Mouse (Mus musculus): ENCODE measurements at regions not wholly inside any gene's neighbourhood (a gene's known extent, or its start where the extent isn't known, plus 50 kb on each side); places are given as distances from the start of the nearest gene placed in this dataset.

DNA sequence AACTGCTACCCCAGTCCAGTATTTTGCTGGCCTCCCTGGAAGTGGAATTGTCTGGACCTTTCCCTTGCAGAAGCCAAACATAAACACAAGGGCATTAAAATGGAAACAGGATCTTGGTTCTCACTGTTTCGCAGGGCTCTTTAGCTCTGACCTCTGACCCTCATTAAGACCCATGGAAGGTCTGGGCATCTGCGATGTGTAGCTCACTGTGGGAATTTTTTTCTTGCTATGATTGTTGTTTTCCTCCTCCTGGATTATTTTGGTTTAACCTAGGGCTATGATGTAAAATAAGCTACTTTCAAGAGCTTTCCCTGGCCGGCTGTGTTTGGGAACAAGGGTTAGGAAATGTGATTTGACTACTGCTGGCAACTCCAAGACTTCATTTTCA lies 158.1 kb upstream of the Dph6 start:
- Histone ChIP-seq H3K27ac (ENCODE audit: control insufficient read depth, insufficient read depth, low read length) (no peak overlapping the region), H3K4me1 (replicated peaks; ENCODE audit: control insufficient read depth, insufficient read depth, low read length) (no peaks in the 10 kb centered on the region), H3K27me3 (ENCODE audit: control insufficient read depth, insufficient read depth, low read length) (no peaks in the 10 kb centered on the region), H3K36me3 (ENCODE audit: control insufficient read depth, insufficient read depth, low read length) (no peaks in the 10 kb centered on the region), H3K4me3 (ENCODE audit: control insufficient read depth, insufficient read depth, low read length) (no peak overlapping the region)
- 73% methylated on average over 3 of the region's 3 CpGs for WGBS
- TF ChIP-seq POLR2A (IDR thresholded peaks at IDR 0.05; ENCODE audit: control insufficient read depth, extremely low read depth, insufficient read depth, low read length, poor library complexity) (no peak), CTCF (IDR thresholded peaks at IDR 0.05; ENCODE audit: borderline replicate concordance, control insufficient read depth, extremely low read depth, insufficient read depth, low read length, poor library complexity) (no peak)
- no peak for DNase-seq

DNA sequence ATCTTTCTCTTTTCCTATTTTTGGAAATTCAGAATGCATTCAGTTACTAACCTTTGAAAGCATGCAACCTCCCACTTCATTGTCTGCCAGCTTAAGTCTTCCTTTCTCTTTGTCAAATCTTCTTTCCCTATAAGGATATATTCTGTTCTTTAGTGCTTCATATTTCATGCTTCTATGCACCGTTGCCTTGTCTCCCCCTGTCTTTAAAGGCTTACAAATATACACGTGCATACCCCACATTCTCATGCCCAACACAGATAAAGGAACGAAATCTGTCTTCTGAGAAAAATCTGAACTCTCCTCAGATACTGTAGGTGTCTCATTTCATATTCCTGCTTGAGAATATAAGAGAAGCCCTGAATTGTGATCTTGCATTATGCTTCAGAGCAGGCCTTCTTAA lies 167.9 kb upstream of the Dph6 start:
- no peaks in the 10 kb centered on the region for H3K27me3 ChIP-seq (ENCODE audit: control insufficient read depth, insufficient read depth, low read length)
- WGBS: 76% methylated on average over 3 of the region's 3 CpGs
- H3K36me3 ChIP-seq (ENCODE audit: control insufficient read depth, insufficient read depth, low read length): no peaks in the 10 kb centered on the region
- H3K4me3 ChIP-seq (ENCODE audit: control insufficient read depth, insufficient read depth, low read length): no peak overlapping the region
- no peaks in the 10 kb centered on the region for H3K4me1 ChIP-seq (replicated peaks; ENCODE audit: control insufficient read depth, insufficient read depth, low read length)
- TF ChIP-seq CTCF (IDR thresholded peaks at IDR 0.05; ENCODE audit: borderline replicate concordance, control insufficient read depth, extremely low read depth, insufficient read depth, low read length, poor library complexity) (no peak), POLR2A (IDR thresholded peaks at IDR 0.05; ENCODE audit: control insufficient read depth, extremely low read depth, insufficient read depth, low read length, poor library complexity) (no peak)
- H3K27ac ChIP-seq (ENCODE audit: control insufficient read depth, insufficient read depth, low read length): no peak overlapping the region
- no peak for DNase-seq

DNA sequence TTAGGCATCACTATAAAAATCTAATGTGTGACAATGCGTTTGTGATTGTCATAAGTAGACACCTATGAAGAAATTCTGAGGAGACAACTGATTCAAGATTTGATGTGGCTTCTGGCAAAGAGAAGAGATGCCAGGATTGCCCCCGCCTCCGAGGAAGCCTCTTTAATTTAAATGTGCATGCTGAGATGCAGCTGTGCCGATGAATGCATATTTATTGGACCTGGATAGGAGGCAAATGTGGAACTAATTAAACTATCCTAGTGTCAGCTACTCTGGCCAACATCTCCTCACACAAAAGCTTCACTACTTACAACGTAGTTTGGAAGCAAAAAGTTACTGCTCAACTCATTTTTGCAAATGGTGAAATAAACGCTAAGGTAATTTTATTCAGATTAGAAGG lies 173.4 kb upstream of the Dph6 start:
- no peaks in the 10 kb centered on the region for H3K4me1 ChIP-seq (replicated peaks; ENCODE audit: control insufficient read depth, insufficient read depth, low read length)
- H3K4me3 ChIP-seq (ENCODE audit: control insufficient read depth, insufficient read depth, low read length): no peak overlapping the region
- WGBS: 90% methylated on average over 6 of the region's 6 CpGs
- no peak for TF ChIP-seq CTCF (IDR thresholded peaks at IDR 0.05; ENCODE audit: borderline replicate concordance, control insufficient read depth, extremely low read depth, insufficient read depth, low read length, poor library complexity)
- H3K27me3 ChIP-seq (ENCODE audit: control insufficient read depth, insufficient read depth, low read length): no peaks in the 10 kb centered on the region
- H3K27ac ChIP-seq (ENCODE audit: control insufficient read depth, insufficient read depth, low read length): no peak overlapping the region
- no peaks in the 10 kb centered on the region for H3K36me3 ChIP-seq (ENCODE audit: control insufficient read depth, insufficient read depth, low read length)
- DNase-seq: no peak

DNA sequence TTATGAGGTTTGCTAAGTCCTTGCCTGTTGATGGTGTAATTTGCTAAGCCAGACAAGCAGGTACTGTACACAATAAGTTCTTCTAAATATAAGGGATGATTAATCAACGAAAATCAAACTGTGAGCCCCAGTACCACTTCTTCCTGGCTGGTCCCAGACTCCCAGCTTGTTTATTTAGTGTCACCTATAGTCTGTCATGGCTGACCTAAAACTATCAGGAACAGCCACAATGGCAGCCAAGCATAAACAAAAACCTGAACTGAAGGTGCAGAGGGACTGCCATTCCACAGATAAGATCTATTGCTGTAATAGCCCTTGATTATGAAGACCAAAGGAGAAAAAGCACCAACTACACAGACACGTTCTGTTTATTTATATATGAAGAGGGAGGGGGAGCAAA lies 180.9 kb upstream of the Dph6 start:
- Histone ChIP-seq H3K27ac (ENCODE audit: control insufficient read depth, insufficient read depth, low read length) (no peak overlapping the region), H3K36me3 (ENCODE audit: control insufficient read depth, insufficient read depth, low read length) (no peaks in the 10 kb centered on the region), H3K27me3 (ENCODE audit: control insufficient read depth, insufficient read depth, low read length) (no peaks in the 10 kb centered on the region), H3K4me3 (ENCODE audit: control insufficient read depth, insufficient read depth, low read length) (no peak overlapping the region), H3K4me1 (replicated peaks; ENCODE audit: control insufficient read depth, insufficient read depth, low read length) (no peaks in the 10 kb centered on the region)
- TF ChIP-seq CTCF (IDR thresholded peaks at IDR 0.05; ENCODE audit: borderline replicate concordance, control insufficient read depth, extremely low read depth, insufficient read depth, low read length, poor library complexity) (no peak), POLR2A (IDR thresholded peaks at IDR 0.05; ENCODE audit: control insufficient read depth, extremely low read depth, insufficient read depth, low read length, poor library complexity) (no peak)
- WGBS: 49% methylated on average over 2 of the region's 2 CpGs
- DNase-seq: no peak

DNA sequence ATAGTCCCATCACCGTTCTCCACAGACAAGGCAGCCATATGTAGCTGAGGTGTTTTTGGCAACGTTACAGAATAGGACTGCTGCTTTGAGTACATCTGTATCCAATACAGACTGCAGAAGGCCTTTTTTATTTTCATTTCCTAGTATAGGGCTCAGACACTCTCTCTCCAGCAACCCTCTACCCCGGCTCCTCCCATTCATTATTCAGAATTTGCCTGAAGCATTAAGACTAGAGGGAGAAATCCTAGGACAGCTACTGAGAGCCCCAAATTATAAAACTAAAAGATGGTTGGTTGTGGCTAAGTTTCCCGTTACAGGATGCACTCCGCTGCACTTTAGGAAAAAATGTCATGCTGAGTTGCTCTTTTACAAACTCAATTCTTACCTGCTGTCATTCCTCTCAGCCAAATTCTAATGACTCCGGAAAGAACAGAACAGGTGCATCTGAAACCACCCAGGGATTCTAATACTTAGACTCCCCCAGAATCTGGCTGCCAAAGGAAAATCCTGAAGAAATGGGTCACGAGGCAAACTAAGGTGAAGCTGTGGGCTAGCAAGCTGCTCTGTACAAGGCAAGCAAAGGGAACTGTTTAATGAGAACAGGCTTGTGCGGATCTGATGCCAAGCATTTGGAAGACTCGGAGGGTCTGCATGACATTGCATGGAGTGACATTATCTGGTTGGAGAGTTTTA lies 189.1 kb upstream of the Dph6 start:
- DNase-seq: no peak
- H3K4me1 ChIP-seq (replicated peaks; ENCODE audit: control insufficient read depth, insufficient read depth, low read length): no peaks in the 10 kb centered on the region
- H3K4me3 ChIP-seq (ENCODE audit: control insufficient read depth, insufficient read depth, low read length): no peak overlapping the region
- 87% methylated on average over 9 of the region's 9 CpGs for WGBS
- H3K27ac ChIP-seq (ENCODE audit: control insufficient read depth, insufficient read depth, low read length): no peak overlapping the region
- H3K36me3 ChIP-seq (ENCODE audit: control insufficient read depth, insufficient read depth, low read length): no peaks in the 10 kb centered on the region
- H3K27me3 ChIP-seq (ENCODE audit: control insufficient read depth, insufficient read depth, low read length): no peaks in the 10 kb centered on the region
- TF ChIP-seq POLR2A (IDR thresholded peaks at IDR 0.05; ENCODE audit: control insufficient read depth, extremely low read depth, insufficient read depth, low read length, poor library complexity) (no peak), CTCF (IDR thresholded peaks at IDR 0.05; ENCODE audit: borderline replicate concordance, control insufficient read depth, extremely low read depth, insufficient read depth, low read length, poor library complexity) (no peak)

DNA sequence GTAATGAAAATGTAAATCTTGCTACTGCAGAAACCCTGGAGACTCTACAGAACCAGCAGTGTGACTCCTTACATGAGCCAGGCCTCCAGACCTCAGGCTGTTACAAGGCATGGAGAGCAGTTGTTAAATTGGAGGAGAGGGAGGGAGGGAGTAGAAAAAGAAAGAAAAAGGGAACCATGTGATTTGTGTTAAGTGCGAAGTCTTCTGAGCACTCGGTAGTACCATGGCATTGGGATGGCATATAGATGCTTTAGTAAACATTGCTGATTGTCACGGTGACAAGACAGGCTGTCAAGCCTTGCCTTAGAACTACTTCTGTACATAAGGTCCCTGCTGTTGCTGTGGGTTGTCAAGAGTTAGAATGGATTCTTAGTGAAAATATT lies 189.6 kb upstream of the Dph6 start:
- Histone ChIP-seq H3K36me3 (ENCODE audit: control insufficient read depth, insufficient read depth, low read length) (no peaks in the 10 kb centered on the region), H3K4me3 (ENCODE audit: control insufficient read depth, insufficient read depth, low read length) (no peak overlapping the region), H3K27me3 (ENCODE audit: control insufficient read depth, insufficient read depth, low read length) (no peaks in the 10 kb centered on the region), H3K27ac (ENCODE audit: control insufficient read depth, insufficient read depth, low read length) (no peak overlapping the region), H3K4me1 (replicated peaks; ENCODE audit: control insufficient read depth, insufficient read depth, low read length) (no peaks in the 10 kb centered on the region)
- WGBS: 95% methylated on average over 3 of the region's 3 CpGs
- TF ChIP-seq POLR2A (IDR thresholded peaks at IDR 0.05; ENCODE audit: control insufficient read depth, extremely low read depth, insufficient read depth, low read length, poor library complexity) (no peak), CTCF (IDR thresholded peaks at IDR 0.05; ENCODE audit: borderline replicate concordance, control insufficient read depth, extremely low read depth, insufficient read depth, low read length, poor library complexity) (no peak)
- DNase-seq: no peak

DNA sequence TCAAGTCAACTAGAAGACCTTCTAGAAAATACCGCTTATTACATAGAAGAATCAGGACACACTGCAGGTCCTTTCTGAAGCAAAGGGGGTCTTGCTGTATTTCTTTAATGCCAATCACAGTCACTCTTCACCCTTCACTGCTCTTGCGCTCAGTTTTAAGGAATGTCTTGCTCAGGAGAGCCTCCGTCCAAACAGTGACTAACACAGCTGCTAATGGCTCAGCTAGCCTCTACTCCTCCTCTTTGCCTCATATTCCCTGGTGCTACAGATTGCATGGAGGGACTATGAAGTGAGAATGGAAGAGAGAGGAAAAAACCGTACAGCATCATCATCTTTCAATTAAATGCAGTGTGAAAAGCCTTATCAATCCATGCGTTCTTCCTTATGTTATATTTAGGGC lies 193.7 kb upstream of the Dph6 start:
- no peak for TF ChIP-seq CTCF (IDR thresholded peaks at IDR 0.05; ENCODE audit: borderline replicate concordance, control insufficient read depth, extremely low read depth, insufficient read depth, low read length, poor library complexity)
- no peak for TF ChIP-seq POLR2A (IDR thresholded peaks at IDR 0.05; ENCODE audit: control insufficient read depth, extremely low read depth, insufficient read depth, low read length, poor library complexity)
- 94% methylated on average over 5 of the region's 5 CpGs for WGBS
- Histone ChIP-seq H3K27me3 (ENCODE audit: control insufficient read depth, insufficient read depth, low read length) (no peaks in the 10 kb centered on the region), H3K27ac (ENCODE audit: control insufficient read depth, insufficient read depth, low read length) (no peak overlapping the region), H3K4me3 (ENCODE audit: control insufficient read depth, insufficient read depth, low read length) (no peak overlapping the region), H3K36me3 (ENCODE audit: control insufficient read depth, insufficient read depth, low read length) (no peaks in the 10 kb centered on the region), H3K4me1 (replicated peaks; ENCODE audit: control insufficient read depth, insufficient read depth, low read length) (no peaks in the 10 kb centered on the region)
- DNase-seq: no peak

Measured in thymus, adult 2 months (tissue).